Mouse (Mus musculus): ENCODE measurements around the gene Pxylp1. TPM values are rescaled to one million over a fixed set of nuclear protein-coding genes. Genes with fewer than 3 reads are reported as not detected.

Gene Pxylp1
- polyA plus RNA-seq, 1 experiment from 2014 or later: 22.7 TPM

DNA sequence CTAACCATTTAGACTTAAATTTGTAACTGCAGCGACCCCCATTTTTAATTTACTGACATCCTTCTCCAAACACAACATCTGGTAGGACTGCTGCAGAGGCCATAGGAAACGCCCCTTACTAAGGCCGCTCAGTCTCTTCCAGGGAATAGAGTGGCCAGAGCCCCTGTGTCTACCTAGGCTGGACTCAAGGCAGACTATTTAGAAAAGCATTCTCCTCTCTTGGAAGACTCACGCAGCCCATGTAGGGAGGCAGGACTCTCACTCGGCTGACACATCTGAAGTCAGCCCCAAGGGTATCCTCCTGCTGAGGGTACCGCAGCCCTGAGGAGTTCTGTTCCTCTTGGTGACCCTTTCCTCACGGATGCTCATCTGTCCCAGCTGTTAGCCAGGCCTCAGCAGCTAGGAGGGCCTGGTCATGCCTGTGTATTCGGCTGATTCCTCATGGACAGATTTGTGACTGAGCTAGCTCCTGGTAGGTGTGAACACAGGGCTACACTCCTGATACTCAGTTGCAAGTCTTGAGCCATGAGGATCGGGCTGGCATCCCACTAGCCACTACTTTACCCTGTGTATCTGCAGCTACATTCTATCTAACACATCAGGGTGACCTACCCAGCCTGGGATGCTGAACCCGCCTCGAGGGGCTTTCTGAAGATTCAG, 73.5 kb downstream of the Pxylp1 start:
- ATAC-seq: peak; percentile 31; the same call in 1 of the 2 replicates
- WGBS: 64% methylated on average over 11 of the region's 11 CpGs
- no peak overlapping the region for H3K9ac ChIP-seq (ENCODE audit: low read depth, low read length)
- H3K9me3 ChIP-seq (ENCODE audit: control insufficient read depth): no peaks in the 10 kb centered on the region
- H3K36me3 ChIP-seq (ENCODE audit: control insufficient read depth, insufficient read depth): no peaks in the 10 kb centered on the region; the same call in 1 of the 2 replicates
- no peaks in the 10 kb centered on the region for H3K27me3 ChIP-seq (replicated peaks; ENCODE audit: control insufficient read depth, insufficient read depth, low read length)
- H3K4me1 ChIP-seq (replicated peaks; ENCODE audit: control insufficient read depth, insufficient read depth, low read length): no peaks in the 10 kb centered on the region
- H3K4me2 ChIP-seq (replicated peaks; ENCODE audit: low read depth): no peak overlapping the region
- no peak overlapping the region for H3K27ac ChIP-seq (ENCODE audit: low read depth, low read length)
- H3K4me3 ChIP-seq (ENCODE audit: low read depth, low read length): no peak overlapping the region
- no peak for TF ChIP-seq CTCF (IDR thresholded peaks at IDR 0.05; ENCODE audit: low read depth)

DNA sequence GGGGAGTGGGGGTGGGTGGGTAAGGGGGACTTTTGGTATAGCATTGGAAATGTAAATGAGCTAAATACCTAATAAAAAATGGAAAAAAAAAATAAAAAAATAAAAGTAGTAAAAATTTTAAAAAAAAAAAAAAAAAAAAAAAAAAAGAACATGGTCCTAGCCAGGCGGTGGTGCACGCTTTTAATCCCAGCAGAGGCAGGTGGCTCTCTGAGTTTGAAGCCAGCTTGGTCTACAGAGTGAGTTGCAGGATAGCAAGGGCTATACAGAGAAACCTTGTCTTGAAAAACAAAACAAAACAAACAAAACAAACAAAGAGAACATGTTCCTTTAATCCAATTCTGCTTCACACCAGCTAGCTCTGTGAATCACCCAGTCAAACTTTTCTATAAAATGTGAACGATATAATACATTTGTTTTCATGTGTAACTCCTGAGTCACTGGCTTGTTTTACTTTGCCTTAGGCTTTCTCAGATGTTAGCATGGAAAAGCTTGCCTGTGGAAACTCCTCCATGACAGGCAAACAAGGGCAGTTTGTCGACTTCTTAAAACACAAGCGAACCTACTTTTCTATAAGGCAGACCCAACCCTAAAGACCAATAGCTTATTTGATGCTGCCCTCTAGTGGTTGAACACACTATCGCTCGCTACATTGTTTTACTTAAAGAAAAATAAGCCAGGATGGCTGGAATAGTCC, 74.2 kb downstream of the Pxylp1 start:
- no peak overlapping the region for H3K9ac ChIP-seq (ENCODE audit: low read depth, low read length)
- peak; percentile 86 for TF ChIP-seq CTCF (IDR thresholded peaks at IDR 0.05; ENCODE audit: low read depth)
- H3K27ac ChIP-seq (ENCODE audit: low read depth, low read length): no peak overlapping the region
- H3K4me2 ChIP-seq (replicated peaks; ENCODE audit: low read depth): no peak overlapping the region
- no peak overlapping the region for H3K4me3 ChIP-seq (ENCODE audit: low read depth, low read length)
- no peaks in the 10 kb centered on the region for H3K4me1 ChIP-seq (replicated peaks; ENCODE audit: control insufficient read depth, insufficient read depth, low read length)
- H3K27me3 ChIP-seq (replicated peaks; ENCODE audit: control insufficient read depth, insufficient read depth, low read length): no peaks in the 10 kb centered on the region
- 38% methylated on average over 7 of the region's 7 CpGs for WGBS
- H3K36me3 ChIP-seq (ENCODE audit: control insufficient read depth, insufficient read depth): no peaks in the 10 kb centered on the region
- ATAC-seq: peak; percentile 56; the same call in 1 of the 2 replicates
- H3K9me3 ChIP-seq (ENCODE audit: control insufficient read depth): no peaks in the 10 kb centered on the region

GRCm38 (mm10) chr9:96811996-96812395, 80.5 kb downstream of the Pxylp1 start:
- no peak for ATAC-seq
- no peak overlapping the region for H3K27ac ChIP-seq (ENCODE audit: low read depth, low read length)
- H3K9me3 ChIP-seq (ENCODE audit: control insufficient read depth): no peaks in the 10 kb centered on the region
- no peak overlapping the region for H3K4me3 ChIP-seq (ENCODE audit: low read depth, low read length)
- no peak overlapping the region for H3K9ac ChIP-seq (ENCODE audit: low read depth, low read length)
- no peaks in the 10 kb centered on the region for H3K36me3 ChIP-seq (ENCODE audit: control insufficient read depth, insufficient read depth)
- TF ChIP-seq CTCF (IDR thresholded peaks at IDR 0.05; ENCODE audit: low read depth): no peak
- WGBS: 63% methylated on average over 4 of the region's 4 CpGs
- no peak overlapping the region for H3K4me2 ChIP-seq (replicated peaks; ENCODE audit: low read depth)
- no peaks in the 10 kb centered on the region for H3K27me3 ChIP-seq (replicated peaks; ENCODE audit: control insufficient read depth, insufficient read depth, low read length)
- no peaks in the 10 kb centered on the region for H3K4me1 ChIP-seq (replicated peaks; ENCODE audit: control insufficient read depth, insufficient read depth, low read length)

GRCm38 (mm10) chr9:96800131-96800825, 92.2 kb downstream of the Pxylp1 start:
- ATAC-seq: no peak
- H3K36me3 ChIP-seq (ENCODE audit: control insufficient read depth, insufficient read depth): no peaks in the 10 kb centered on the region
- H3K9me3 ChIP-seq (ENCODE audit: control insufficient read depth): no peaks in the 10 kb centered on the region
- no peak overlapping the region for H3K4me2 ChIP-seq (replicated peaks; ENCODE audit: low read depth)
- no peak overlapping the region for H3K4me3 ChIP-seq (ENCODE audit: low read depth, low read length)
- no peak overlapping the region for H3K27ac ChIP-seq (ENCODE audit: low read depth, low read length)
- H3K9ac ChIP-seq (ENCODE audit: low read depth, low read length): no peak overlapping the region
- TF ChIP-seq CTCF (IDR thresholded peaks at IDR 0.05; ENCODE audit: low read depth): peak; percentile 77
- no peaks in the 10 kb centered on the region for H3K27me3 ChIP-seq (replicated peaks; ENCODE audit: control insufficient read depth, insufficient read depth, low read length)
- WGBS: 14% methylated on average over 5 of the region's 5 CpGs
- H3K4me1 ChIP-seq (replicated peaks; ENCODE audit: control insufficient read depth, insufficient read depth, low read length): no peaks in the 10 kb centered on the region

DNA sequence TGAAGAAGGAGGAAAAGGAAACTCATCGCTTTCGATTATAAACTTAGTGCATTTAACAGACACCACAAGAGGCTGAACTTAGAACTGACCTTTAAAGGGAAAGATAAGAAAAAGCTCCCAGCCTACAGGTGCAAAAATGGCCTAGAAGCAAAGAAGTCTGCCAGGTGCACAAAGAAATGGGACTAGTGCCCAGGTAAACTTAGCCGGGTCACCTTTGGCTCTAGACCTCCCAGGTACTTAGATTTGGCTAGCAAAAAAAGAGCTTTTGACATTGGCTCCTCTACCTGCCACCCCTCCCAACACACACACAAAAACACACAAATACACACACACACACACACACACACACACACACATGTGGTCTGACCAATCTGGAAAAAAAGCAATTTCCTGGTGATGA, 95.2 kb downstream of the Pxylp1 start:
- no peak for TF ChIP-seq CTCF (IDR thresholded peaks at IDR 0.05; ENCODE audit: low read depth)
- Histone ChIP-seq H3K27me3 (replicated peaks; ENCODE audit: control insufficient read depth, insufficient read depth, low read length) (no peaks in the 10 kb centered on the region), H3K9ac (ENCODE audit: low read depth, low read length) (no peak overlapping the region), H3K27ac (ENCODE audit: low read depth, low read length) (peak overlapping the region; percentile 21; the same call in 1 of the 2 replicates), H3K9me3 (ENCODE audit: control insufficient read depth) (no peaks in the 10 kb centered on the region), H3K4me3 (ENCODE audit: low read depth, low read length) (no peak overlapping the region), H3K4me1 (replicated peaks; ENCODE audit: control insufficient read depth, insufficient read depth, low read length) (no peaks in the 10 kb centered on the region), H3K4me2 (replicated peaks; ENCODE audit: low read depth) (peak overlapping the region; percentile 27; the same call in 1 of the 2 replicates), H3K36me3 (ENCODE audit: control insufficient read depth, insufficient read depth) (no peaks in the 10 kb centered on the region)
- peak; percentile 36; the same call in 1 of the 2 replicates for ATAC-seq
- WGBS: 42% methylated on average over 3 of the region's 3 CpGs

- no peaks in the 10 kb centered on the region for H3K36me3 ChIP-seq (ENCODE audit: control insufficient read depth, insufficient read depth)
- WGBS: 13% methylated on average over 10 of the region's 10 CpGs
- H3K9ac ChIP-seq (ENCODE audit: low read depth, low read length): peak overlapping the region; percentile 23; the same call in 1 of the 2 replicates
- H3K27ac ChIP-seq (ENCODE audit: low read depth, low read length): no peak overlapping the region; the same call in 1 of the 2 replicates
- no peaks in the 10 kb centered on the region for H3K27me3 ChIP-seq (replicated peaks; ENCODE audit: control insufficient read depth, insufficient read depth, low read length)
- H3K4me3 ChIP-seq (ENCODE audit: low read depth, low read length): peak overlapping the region; percentile 27
- no peaks in the 10 kb centered on the region for H3K9me3 ChIP-seq (ENCODE audit: control insufficient read depth)
- peak; percentile 46 for ATAC-seq
- peak overlapping the region; percentile 70 for H3K4me2 ChIP-seq (replicated peaks; ENCODE audit: low read depth)
- no peaks in the 10 kb centered on the region for H3K4me1 ChIP-seq (replicated peaks; ENCODE audit: control insufficient read depth, insufficient read depth, low read length)
- TF ChIP-seq CTCF (IDR thresholded peaks at IDR 0.05; ENCODE audit: low read depth): no peak
Measured at GRCm38 (mm10) chr9:96795399-96795928, 97.0 kb downstream of the Pxylp1 start.

All from intestine, postnatal 0 days (tissue).